ENCODE assay signal across 9 mouse cellular contexts in the genomic region with DNA sequence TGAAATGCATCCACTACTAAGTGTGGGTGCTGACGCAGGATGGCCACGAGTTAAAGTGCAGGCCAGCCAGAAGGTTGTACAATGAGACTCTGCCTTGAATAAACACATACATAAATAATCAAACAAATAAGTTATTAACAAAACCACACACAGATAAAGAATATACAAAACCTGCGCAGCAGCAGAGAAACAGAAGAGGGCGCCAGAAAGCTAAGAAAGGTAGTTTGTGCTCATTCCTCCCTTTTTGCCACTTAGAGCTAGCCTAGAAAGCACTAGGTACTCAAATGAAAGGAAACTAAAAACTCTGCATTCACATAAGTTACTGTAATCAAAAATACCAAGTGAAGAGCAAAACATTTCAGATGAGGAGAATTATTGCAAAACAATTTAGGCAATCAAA. TPM values are rescaled to one million over a fixed set of nuclear protein-coding genes. Genes with fewer than 3 reads are reported as not detected.
DNase-seq lines count a peak whose midpoint lies in the region; ATAC-seq and TF ChIP-seq lines count a peak whose summit lies in the region.
"Had no signal": no experiment of that assay in that cellular context is flagged by ENCODE, and none has a peak within 500 bp of the region (broad histone marks: within the 10 kb centered on the region; RNA-seq: fewer than 3 reads in every experiment).

No protein-coding gene starts in this region.

- no peak overlapping the region for H3K27ac ChIP-seq in hindbrain, embryonic 10.5 days
- no peak overlapping the region for H3K27ac ChIP-seq in hindbrain, embryonic 13.5 days
- no peak overlapping the region for H3K27ac ChIP-seq in embryonic facial prominence, embryonic 10.5 days (replicated peaks)
- no peak overlapping the region for H3K27ac ChIP-seq in thymus, adult 2 months (ENCODE audit: control insufficient read depth, insufficient read depth, low read length)
- H3K27ac ChIP-seq: embryonic facial prominence, embryonic 12.5 days had no signal

- H3K4me3 ChIP-seq in hindbrain, embryonic 10.5 days: no peak overlapping the region
- H3K4me3 ChIP-seq in hindbrain, embryonic 13.5 days: no peak overlapping the region
- H3K4me3 ChIP-seq in embryonic facial prominence, embryonic 10.5 days: no peak overlapping the region
- no peak overlapping the region for H3K4me3 ChIP-seq in thymus, adult 2 months (ENCODE audit: control insufficient read depth, insufficient read depth, low read length)
- H3K4me3 ChIP-seq: embryonic facial prominence, embryonic 12.5 days had no signal

- H3K4me2 ChIP-seq in hindbrain, embryonic 13.5 days: no peak overlapping the region
- H3K4me2 ChIP-seq: embryonic facial prominence, embryonic 12.5 days had no signal

- no peak overlapping the region for H3K9ac ChIP-seq in hindbrain, embryonic 13.5 days
- H3K9ac ChIP-seq: embryonic facial prominence, embryonic 12.5 days had no signal

- H3K36me3 ChIP-seq in hindbrain, embryonic 10.5 days: no peaks in the 10 kb centered on the region
- no peaks in the 10 kb centered on the region for H3K36me3 ChIP-seq in hindbrain, embryonic 13.5 days
- no peaks in the 10 kb centered on the region for H3K36me3 ChIP-seq in embryonic facial prominence, embryonic 10.5 days (replicated peaks)
- no peaks in the 10 kb centered on the region for H3K36me3 ChIP-seq in thymus, adult 2 months (ENCODE audit: control insufficient read depth, insufficient read depth, low read length)
- H3K36me3 ChIP-seq: embryonic facial prominence, embryonic 12.5 days had no signal

- no peaks in the 10 kb centered on the region for H3K27me3 ChIP-seq in hindbrain, embryonic 10.5 days (ENCODE audit: insufficient read depth, poor library complexity, severe bottlenecking)
- H3K27me3 ChIP-seq in hindbrain, embryonic 13.5 days: no peaks in the 10 kb centered on the region
- H3K27me3 ChIP-seq in embryonic facial prominence, embryonic 10.5 days (replicated peaks; ENCODE audit: low read depth, poor library complexity, severe bottlenecking): no peaks in the 10 kb centered on the region
- H3K27me3 ChIP-seq in thymus, adult 2 months (ENCODE audit: control insufficient read depth, insufficient read depth, low read length): no peaks in the 10 kb centered on the region
- H3K27me3 ChIP-seq: embryonic facial prominence, embryonic 12.5 days had no signal

- H3K9me3 ChIP-seq in hindbrain, embryonic 10.5 days: peaks cover 4% of the 10 kb centered on the region; the same call in 1 of the 2 replicates
- no peaks in the 10 kb centered on the region for H3K9me3 ChIP-seq in hindbrain, embryonic 13.5 days
- H3K9me3 ChIP-seq in embryonic facial prominence, embryonic 10.5 days: peaks cover 4% of the 10 kb centered on the region
- H3K9me3 ChIP-seq: embryonic facial prominence, embryonic 12.5 days had no signal

- 36% methylated on average over 4 of the region's 4 CpGs for WGBS in hindbrain, embryonic 10.5 days
- WGBS in hindbrain, embryonic 13.5 days: 19% methylated on average over 4 of the region's 4 CpGs
- 28% methylated on average over 4 of the region's 4 CpGs for WGBS in embryonic facial prominence, embryonic 10.5 days
- WGBS in thymus, adult 2 months: 26% methylated on average over 4 of the region's 4 CpGs

- TF ChIP-seq POLR2A in thymus, adult 2 months (IDR thresholded peaks at IDR 0.05; ENCODE audit: control insufficient read depth, extremely low read depth, insufficient read depth, low read length, poor library complexity): no peak

- H3K4me1 ChIP-seq in hindbrain, embryonic 10.5 days (replicated peaks): 0 out of 2 replicates have a peak, but pooled peaks cover 4% of the 10 kb centered on the region
- H3K4me1 ChIP-seq in hindbrain, embryonic 13.5 days (replicated peaks): no peaks in the 10 kb centered on the region
- no peaks in the 10 kb centered on the region for H3K4me1 ChIP-seq in embryonic facial prominence, embryonic 10.5 days
- H3K4me1 ChIP-seq in thymus, adult 2 months (replicated peaks; ENCODE audit: control insufficient read depth, insufficient read depth, low read length): no peaks in the 10 kb centered on the region
- H3K4me1 ChIP-seq: embryonic facial prominence, embryonic 12.5 days had no signal

- no peak for ATAC-seq in hindbrain, embryonic 13.5 days (ENCODE audit: low FRiP score)

- TF ChIP-seq CTCF in thymus, adult 2 months (IDR thresholded peaks at IDR 0.05; ENCODE audit: borderline replicate concordance, control insufficient read depth, extremely low read depth, insufficient read depth, low read length, poor library complexity): no peak

- DNase-seq in hindbrain, embryonic 10.5 days (ENCODE audit: low spot score): peak; percentile 22
- DNase-seq in CD4-positive, CD25-positive, alpha-beta regulatory T cell, adult 2 months (ENCODE audit: low read depth, low spot score): peak; percentile 77
- DNase-seq in adrenal gland, adult 18-20 months (ENCODE audit: low spot score in 2 of 2): peak; percentile 42 to 43
- DNase-seq in embryonic facial prominence, embryonic 10.5 days (ENCODE audit: low spot score): peak; percentile 23
- peak; percentile 70 for DNase-seq in kidney, postnatal 4 days
- DNase-seq in lung, postnatal 4 days: peak; percentile 22 to 63
- DNase-seq in thymus, adult 2 months: peak; percentile 43

RNA-seq across cellular contexts. Expression of a gene that starts 21.4 kb away (rescaled TPM):
- polyA plus RNA-seq in hindbrain, embryonic 10.5 days (2016; fragmentation: Nextera tagmentation; extraction: Ambion mirVana): 4.3 and 5.2 TPM in 2 replicates
- 8.2 and 8.3 TPM in 2 replicates for polyA plus RNA-seq in hindbrain, embryonic 13.5 days (2015; fragmentation: Nextera tagmentation; extraction: Ambion mirVana)
- total RNA-seq in adrenal gland, adult 18-20 months (2021): 10 to 100 TPM; 17.0 to 18.4 TPM
- 4.1 and 4.2 TPM in 2 replicates for polyA plus RNA-seq in embryonic facial prominence, embryonic 10.5 days (2016; fragmentation: Nextera tagmentation; extraction: Ambion mirVana)
- polyA plus RNA-seq in thymus, adult 2 months (2012; rRNA removed): 3.5 and 4.5 TPM in 2 replicates

RNA-seq across cellular contexts. Expression of a gene that starts 37.6 kb away (rescaled TPM):
- polyA plus RNA-seq in hindbrain, embryonic 10.5 days (2016; fragmentation: Nextera tagmentation; extraction: Ambion mirVana): 38.4 and 39.3 TPM in 2 replicates
- polyA plus RNA-seq in hindbrain, embryonic 13.5 days (2015; fragmentation: Nextera tagmentation; extraction: Ambion mirVana): 40.0 and 41.5 TPM in 2 replicates
- total RNA-seq in adrenal gland, adult 18-20 months (2021): 10 to 100 TPM; 44.8 to 54.8 TPM
- 35.0 and 35.5 TPM in 2 replicates for polyA plus RNA-seq in embryonic facial prominence, embryonic 10.5 days (2016; fragmentation: Nextera tagmentation; extraction: Ambion mirVana)
- polyA plus RNA-seq in thymus, adult 2 months (2012; rRNA removed): 14.0 and 18.1 TPM in 2 replicates

Comparison
In these comparisons a context has a peak if more than half of its experiments do, and no peak if none do; other contexts are left out.
1. DNase-seq: peak in every context shown above with its lines; median percentile 77 in CD4-positive, CD25-positive, alpha-beta regulatory T cell, adult 2 months; 70 in kidney, postnatal 4 days; 43 in thymus, adult 2 months; 42 in adrenal gland, adult 18-20 months; 42 in lung, postnatal 4 days; 23 in embryonic facial prominence, embryonic 10.5 days; 22 in hindbrain, embryonic 10.5 days.